Mouse (Mus musculus) layer of hippocampus, adult 9-10 months (tissue): ENCODE measurements around the gene Szrd1.
A peak's percentile ranks its signal among the peaks of the same experiment; 100 is the strongest.

Experiments
- DNase-seq: peaks from one replicate; pipeline ENCODE4 v3.0.0; 2022; ENCODE audit warnings: low spot score

The Szrd1 gene

GRCm38 (mm10) chr4:141139116-141139970 is at the start of gene Szrd1:
Gene Szrd1 (minus strand): TSS chr4:141139775.
- DNase-seq = peak; percentile 95

DNA sequence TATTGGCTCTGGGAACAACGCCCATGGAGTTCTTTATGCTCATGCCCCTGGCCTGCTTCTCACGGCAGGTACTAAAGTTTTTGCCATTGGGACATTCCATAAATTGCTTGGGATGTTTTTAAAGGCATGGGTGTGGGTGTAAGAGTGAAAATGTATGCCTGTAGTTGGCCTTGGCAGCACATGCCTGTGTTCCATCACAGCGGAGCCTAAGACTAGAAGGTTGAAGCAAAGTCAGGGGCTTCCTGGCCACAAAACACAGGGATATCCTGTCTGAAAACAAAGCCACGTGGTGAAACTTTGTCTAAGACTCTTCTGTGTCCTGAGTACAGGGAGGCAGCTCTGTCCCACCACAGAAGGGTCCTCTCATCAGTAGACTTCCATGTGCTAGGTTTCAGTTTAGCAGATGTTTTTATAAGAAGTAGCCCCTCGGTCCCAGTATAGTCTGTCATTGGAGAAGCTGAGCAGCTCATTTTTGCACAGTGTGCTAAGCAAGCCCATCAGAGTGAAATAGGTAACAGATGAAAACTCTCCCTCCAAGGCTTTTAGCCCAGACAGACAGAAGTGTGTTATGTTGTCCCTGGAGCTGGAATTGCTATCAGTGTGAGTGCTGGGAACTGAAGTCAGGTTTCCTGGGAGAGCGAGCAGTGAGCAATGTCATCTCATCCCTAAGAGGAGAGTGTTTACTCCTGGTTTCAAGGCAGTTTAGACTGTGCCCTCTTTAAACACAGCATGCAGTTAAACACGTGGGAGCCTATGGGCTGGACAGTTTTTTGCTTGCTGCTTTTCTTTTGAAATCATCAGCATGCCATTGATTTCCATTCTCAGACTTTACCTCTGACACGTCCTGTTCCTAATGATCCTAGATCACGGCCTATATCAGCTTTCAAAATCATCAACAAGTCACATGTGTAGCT is 47.6 kb upstream of the Szrd1 start:
- DNase-seq = no peak

DNA sequence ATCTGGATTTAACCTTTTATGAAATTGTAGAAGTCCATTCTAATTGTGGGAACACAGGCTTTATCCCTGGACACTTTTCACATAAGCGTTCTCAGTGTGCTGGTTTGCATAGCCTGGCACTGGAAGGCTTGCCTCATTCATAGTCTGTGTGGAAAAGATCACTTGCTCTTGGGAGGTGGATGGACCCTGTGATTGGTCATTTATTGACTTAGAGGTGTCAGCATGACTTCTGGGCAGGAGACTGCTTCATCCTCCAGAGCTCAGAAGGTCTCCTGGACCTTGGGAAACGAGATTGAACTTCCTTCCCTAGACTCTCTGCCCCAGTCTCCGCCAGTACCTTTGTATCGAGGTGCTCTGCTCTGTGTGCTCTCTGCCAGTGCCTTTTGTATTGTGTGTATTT is 44.9 kb upstream of the Szrd1 start:
- DNase-seq = no peak

- no peak for DNase-seq
Observed at GRCm38 (mm10) chr4:141183932-141184331, 44.4 kb upstream of the Szrd1 start.

DNA sequence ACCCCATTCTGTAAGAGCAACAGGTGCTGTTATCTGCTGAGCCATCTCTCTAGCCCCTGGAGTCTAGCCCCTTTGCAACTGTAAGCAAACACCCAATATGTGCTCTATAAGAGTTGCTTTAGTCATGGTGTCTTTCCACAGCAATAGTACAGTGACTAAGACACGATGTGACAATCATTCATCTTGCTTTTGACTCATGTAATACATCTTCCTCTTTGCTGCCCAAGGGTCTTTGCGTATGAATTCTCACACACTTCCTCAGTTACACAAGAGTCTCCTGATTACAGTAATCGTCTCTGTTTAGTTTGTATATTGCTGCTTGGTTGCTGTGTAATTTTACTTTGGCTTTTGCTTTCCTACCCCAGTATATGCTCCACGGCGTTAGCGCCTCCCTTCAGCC is 42.4 kb upstream of the Szrd1 start:
- DNase-seq = no peak

GRCm38 (mm10) chr4:141180831-141181230 is 41.3 kb upstream of the Szrd1 start:
- DNase-seq = no peak

DNA sequence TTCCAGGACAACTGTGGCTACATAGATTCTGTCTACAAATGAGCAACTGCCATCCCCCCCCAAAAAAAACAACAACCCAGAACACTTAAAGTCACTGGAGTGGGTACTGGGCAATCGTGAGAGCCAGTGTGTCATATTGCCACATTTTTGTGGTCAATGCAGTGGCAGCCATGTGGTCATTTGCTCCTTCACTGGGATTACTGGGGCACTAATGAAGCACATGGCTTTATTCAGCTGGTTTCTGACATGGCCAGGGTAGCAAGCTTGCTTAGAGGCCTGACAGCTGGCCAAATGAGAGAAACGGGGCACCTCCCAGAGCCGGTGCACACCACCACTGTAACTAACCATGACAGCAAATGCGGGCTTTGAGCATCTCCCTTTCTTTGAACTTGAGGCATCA is 38.9 kb upstream of the Szrd1 start:
- no peak for DNase-seq

- DNase-seq = no peak
Observed at GRCm38 (mm10) chr4:141176328-141176838, 36.8 kb upstream of the Szrd1 start.

DNA sequence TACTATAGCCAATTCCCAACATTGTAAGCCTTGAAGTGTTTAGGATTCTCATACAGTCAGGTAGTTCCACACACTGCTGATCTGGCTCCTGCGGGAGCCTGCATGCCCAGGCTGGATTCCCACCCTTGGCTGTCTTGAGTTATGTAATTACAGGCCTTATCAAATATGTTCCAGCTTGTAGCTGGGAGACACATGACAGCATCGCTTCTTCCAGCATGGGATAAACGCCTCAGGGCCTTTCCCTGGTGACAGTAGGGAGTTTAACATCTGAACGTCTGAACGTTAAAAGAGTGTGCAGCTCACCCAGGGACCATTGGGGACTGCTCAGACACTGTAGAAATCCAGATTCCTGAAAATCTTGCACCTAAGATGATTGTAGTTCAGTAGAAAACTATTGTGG is 36.2 kb upstream of the Szrd1 start:
- DNase-seq = no peak

- DNase-seq = peak; percentile 4
Observed at GRCm38 (mm10) chr4:141172121-141172520, 32.5 kb upstream of the Szrd1 start.

DNA sequence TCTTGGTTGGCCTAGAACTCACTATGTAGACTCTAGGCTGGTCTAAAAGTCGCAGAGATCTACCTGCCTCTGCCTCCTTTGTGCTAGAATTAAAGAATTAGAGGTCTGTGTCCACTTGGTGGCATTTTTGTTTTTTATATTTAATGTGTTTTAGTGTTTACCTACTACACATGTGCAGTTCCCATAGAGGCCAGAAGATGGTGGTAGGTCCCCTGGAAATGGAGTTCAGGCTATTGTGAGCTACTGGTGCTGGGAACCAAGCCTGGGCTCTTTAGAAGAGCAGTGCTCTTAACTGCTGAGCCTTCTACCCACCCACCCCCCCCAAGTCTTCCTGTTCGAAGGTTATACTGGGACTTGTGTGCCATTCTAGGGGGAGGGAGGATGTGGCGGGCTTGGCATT is 27.6 kb upstream of the Szrd1 start:
- no peak for DNase-seq

GRCm38 (mm10) chr4:141165744-141166292 is 26.2 kb upstream of the Szrd1 start:
- DNase-seq = no peak

GRCm38 (mm10) chr4:141163729-141164128 is 24.2 kb upstream of the Szrd1 start:
- DNase-seq = no peak

GRCm38 (mm10) chr4:141161699-141162208 is 22.2 kb upstream of the Szrd1 start:
- no peak for DNase-seq

- no peak for DNase-seq
Observed at GRCm38 (mm10) chr4:141160193-141160592, 20.6 kb upstream of the Szrd1 start.

GRCm38 (mm10) chr4:141159666-141160065 is 20.1 kb upstream of the Szrd1 start:
- no peak for DNase-seq

- DNase-seq = no peak
Observed at GRCm38 (mm10) chr4:141159093-141159492, 19.5 kb upstream of the Szrd1 start.

DNA sequence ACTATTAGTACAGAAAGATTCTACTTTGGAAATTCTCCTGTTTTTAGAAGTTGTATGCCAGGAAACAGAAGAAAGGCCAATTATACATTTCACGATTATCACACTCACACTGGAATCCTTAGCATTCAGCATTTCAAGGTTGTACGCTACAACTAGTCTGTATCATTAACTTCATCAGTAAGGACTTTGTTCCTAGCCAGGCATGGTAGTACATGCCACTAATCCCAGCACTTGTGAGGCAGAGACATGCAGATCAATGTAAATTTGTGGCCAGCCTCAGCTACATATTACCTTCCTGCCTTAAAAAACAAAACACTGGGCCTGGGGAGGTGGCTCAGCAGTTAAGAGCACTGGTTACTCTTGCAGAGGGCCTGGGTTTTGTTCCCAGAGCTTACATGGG is 19.0 kb upstream of the Szrd1 start:
- DNase-seq = no peak

DNA sequence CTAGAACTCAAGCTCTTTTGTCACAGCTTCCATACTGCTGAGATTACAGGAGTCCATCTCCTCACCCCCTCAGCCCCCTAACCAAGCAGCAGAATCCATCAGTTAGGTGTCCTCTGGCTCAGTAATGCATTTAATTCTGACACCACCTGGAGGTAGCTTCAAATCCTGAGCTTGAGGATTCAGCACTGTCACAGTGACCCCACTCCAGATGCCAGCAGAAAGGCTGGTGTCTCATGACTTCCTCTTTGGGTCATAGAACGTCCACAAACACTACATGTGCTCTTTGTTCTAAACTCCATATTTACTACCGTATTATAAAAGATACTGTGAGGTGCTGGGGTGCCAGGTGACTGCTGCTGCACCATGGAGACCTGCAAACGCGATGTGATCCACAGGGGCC is 17.9 kb upstream of the Szrd1 start:
- DNase-seq = no peak

DNA sequence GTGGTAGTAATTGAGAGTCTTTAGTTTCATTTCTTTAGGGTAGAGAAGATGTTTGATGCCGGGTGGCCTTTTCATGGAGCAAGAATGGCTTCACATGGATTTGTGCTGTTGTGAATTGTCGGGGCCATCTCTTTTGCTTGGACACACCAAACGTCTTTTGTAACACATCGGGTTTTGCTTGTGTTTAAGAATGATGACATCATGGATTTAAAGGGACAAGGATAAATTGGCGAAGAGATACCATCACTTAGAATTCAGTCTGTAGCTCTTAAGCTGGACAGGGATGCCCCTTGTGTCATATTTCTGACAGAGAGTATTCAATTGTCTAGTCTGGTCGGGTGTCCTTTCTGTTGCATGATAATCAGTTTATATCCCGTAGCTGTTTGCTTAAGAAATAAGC is 9.5 kb upstream of the Szrd1 start:
- DNase-seq = no peak

DNA sequence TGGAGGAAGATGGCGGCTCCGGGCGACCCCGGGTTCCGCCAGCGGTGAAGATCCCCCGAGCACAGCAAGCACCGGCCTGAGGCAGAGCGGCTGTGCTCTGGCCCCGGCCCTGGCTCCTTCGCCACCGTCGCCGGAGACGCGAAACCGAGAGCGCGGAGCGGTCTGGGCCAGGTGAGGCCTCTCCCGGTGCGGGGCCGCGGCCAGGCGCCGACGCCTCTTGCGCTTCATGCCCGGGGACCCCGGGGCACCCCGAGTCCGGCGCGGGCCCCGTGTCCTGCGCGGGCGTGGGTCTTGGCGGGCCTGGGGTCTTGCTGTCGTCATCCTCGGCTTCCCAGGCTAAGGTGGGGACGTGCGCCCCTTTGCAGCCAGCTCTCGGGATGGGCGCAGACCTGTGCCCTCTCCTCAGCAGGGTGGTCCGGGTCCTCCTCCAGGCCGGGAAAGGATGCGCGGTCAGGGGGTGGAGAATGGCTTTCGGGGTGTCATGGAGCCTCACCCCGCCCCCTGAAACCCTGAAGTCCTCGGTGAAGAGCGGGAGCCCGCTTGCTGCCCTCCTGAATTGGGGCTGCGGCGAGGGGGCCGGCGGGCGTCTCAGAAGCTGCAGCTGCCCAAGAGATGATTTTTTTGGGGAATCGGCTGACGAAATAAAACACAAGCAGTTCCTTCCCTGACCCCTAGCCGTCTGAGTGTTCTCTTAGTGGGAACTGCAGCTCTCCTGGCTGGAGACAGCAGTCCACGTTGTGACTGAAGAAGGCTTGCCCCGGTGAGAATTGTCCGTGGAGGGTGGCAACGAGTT is 8.6 kb upstream of the Szrd1 start:
- DNase-seq = no peak
